Mouse (Mus musculus): ENCODE measurements around the gene Zfp503. TPM values are rescaled to one million over a fixed set of nuclear protein-coding genes. Genes with fewer than 3 reads are reported as not detected.

Gene Zfp503
- 5.1 and 7.2 TPM in 2 replicates for polyA plus RNA-seq (2015; fragmentation: Nextera tagmentation; extraction: Ambion mirVana)

DNA sequence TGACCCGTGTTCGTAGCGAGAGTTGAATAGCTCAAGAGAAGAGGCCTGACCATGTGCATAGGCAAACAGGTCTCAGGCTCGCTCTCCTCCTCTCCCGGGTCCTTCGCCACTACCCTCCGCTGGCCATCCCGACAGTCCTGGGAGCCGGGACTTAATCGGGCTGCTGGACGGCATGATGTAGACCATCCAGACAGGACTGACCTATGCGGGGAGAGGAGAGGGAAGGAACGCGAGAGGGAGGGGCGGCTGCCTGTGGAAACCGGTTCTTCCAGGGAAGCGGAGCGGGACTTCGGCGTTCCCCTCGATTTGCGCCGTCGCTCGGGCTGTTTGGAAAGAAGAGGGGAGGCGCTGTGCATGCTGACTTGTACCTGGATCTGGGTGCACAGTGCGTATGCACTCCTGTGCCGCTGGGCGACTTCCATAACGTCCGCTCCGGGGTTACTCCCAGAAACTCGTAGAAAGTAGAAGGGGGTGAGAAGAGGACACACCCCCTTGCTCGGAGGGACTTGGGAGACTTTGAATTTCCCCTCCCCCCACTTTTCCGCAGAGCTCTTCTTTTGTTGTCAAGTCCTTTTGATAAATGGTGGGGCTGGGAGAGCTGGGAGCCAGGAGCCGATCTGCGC lies at the start of gene Zfp503:
TSS of gene Zfp503 (minus strand) at position 311 of the 623 bp plus-strand sequence.
- Histone ChIP-seq H3K27me3 (replicated peaks; ENCODE audit: control insufficient read depth, insufficient read depth, low read length) (no peaks in the 10 kb centered on the region), H3K4me2 (ENCODE audit: low read depth, low read length) (peak within 1 kb of the TSS; percentile 94), H3K27ac (ENCODE audit: low read length) (peak within 1 kb of the TSS; percentile 99), H3K4me3 (ENCODE audit: low read length) (peak within 1 kb of the TSS; percentile 89), H3K36me3 (ENCODE audit: control insufficient read depth, insufficient read depth, low read length) (no peaks in the 10 kb centered on the region; the same call in 1 of the 2 replicates), H3K9ac (ENCODE audit: low read depth, low read length) (peak within 1 kb of the TSS; percentile 70), H3K4me1 (ENCODE audit: control insufficient read depth, insufficient read depth, low read length) (peaks cover 22% of the 10 kb centered on the region), H3K9me3 (ENCODE audit: control insufficient read depth, low read length) (no peaks in the 10 kb centered on the region)
- WGBS: under 1% methylated on average over 37 of the region's 37 CpGs
- ATAC-seq: peak; percentile 12

DNA sequence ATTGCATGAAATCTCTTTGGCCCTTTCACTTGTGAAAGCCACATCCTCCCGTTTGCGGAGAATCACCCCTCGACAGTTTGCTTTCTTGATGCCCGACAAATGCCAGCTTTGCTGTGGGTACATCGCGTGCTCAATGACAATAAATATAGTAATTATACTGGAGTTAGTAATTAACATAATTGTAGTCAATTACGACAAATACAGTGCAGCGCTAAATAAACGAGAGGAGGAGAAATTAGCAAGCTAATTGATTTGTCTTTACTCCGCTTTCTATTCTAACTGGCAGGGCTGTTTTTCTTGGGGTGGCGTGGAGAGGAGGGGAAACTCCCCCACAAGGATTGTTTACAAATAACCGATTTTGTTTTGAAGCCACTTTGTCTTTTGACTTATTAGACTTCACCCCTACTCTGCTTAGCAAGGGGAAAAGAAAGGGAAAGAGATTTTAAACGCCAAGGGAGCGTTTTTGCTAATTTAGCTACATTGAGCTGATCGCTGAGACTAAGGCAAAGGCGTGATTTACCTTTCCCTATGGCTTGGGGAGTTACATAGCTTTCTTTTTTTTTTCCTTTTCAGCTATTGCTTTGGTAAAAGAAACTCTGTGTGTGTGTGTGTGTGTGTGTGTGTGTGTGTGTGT lies 48.2 kb upstream of the Zfp503 start:
- Histone ChIP-seq H3K4me3 (ENCODE audit: low read length) (no peak overlapping the region), H3K4me1 (ENCODE audit: control insufficient read depth, insufficient read depth, low read length) (peaks cover 10% of the 10 kb centered on the region), H3K4me2 (ENCODE audit: low read depth, low read length) (no peak overlapping the region), H3K36me3 (ENCODE audit: control insufficient read depth, insufficient read depth, low read length) (no peaks in the 10 kb centered on the region), H3K9ac (ENCODE audit: low read depth, low read length) (no peak overlapping the region), H3K27ac (ENCODE audit: low read length) (no peak overlapping the region), H3K27me3 (replicated peaks; ENCODE audit: control insufficient read depth, insufficient read depth, low read length) (no peaks in the 10 kb centered on the region), H3K9me3 (ENCODE audit: control insufficient read depth, low read length) (no peaks in the 10 kb centered on the region)
- 68% methylated on average over 16 of the region's 16 CpGs for WGBS
- ATAC-seq: no peak

DNA sequence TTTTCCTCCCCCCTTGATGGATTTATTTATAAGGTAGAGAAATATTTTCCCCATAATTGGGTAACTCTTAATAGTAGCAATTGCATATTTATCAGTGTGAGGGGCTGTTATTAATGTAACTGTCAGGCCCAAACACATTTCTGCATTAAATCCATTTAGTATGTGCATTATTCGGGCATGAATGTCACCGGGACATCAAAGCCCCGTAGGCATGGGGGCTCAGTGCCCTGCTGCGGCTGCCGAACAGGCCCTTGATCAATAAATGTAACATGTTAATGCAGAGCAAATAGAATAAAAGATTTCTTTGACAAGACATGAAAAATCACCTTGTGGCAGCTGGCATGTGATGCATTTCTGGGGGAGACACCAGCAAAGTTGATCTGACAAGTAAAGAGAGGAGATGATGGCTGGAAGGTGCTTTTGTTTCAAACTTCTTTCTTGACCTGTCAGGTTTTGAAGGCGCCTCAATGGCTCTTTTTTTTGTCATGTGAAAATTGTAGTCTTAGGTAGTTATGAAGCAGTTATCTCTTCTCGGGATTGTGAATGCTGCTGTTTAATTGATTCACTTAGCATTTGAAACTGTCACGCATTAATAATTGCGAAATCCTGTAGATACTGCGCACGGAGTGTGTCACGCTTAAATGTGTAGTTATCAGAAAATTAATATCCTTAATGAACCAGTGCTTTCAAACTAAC lies 47.5 kb upstream of the Zfp503 start:
- 73% methylated on average over 12 of the region's 12 CpGs for WGBS
- no peak for ATAC-seq

DNA sequence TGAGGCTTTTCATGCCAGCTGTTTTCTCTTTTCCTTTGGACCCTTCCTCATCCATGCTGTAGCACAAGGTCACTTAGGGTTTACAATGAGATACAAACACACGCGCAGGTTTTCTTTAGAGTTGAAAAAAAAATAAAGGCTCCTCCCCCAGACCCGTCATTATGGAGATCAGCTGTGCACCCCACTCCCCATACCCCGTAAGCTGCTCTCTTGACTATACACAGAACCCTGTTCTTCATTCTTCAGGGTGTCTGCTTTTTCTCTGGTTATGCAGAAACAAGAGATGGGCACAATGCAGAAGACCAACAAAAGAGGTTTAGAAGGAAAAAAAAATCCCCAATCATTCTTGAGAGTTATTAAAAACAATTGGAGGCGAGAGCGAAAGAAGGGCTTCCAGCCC lies 46.9 kb upstream of the Zfp503 start:
- Histone ChIP-seq H3K27me3 (replicated peaks; ENCODE audit: control insufficient read depth, insufficient read depth, low read length) (no peaks in the 10 kb centered on the region), H3K4me2 (ENCODE audit: low read depth, low read length) (no peak overlapping the region), H3K9ac (ENCODE audit: low read depth, low read length) (no peak overlapping the region), H3K36me3 (ENCODE audit: control insufficient read depth, insufficient read depth, low read length) (no peaks in the 10 kb centered on the region), H3K4me3 (ENCODE audit: low read length) (no peak overlapping the region), H3K9me3 (ENCODE audit: control insufficient read depth, low read length) (no peaks in the 10 kb centered on the region), H3K4me1 (ENCODE audit: control insufficient read depth, insufficient read depth, low read length) (peaks cover 10% of the 10 kb centered on the region), H3K27ac (ENCODE audit: low read length) (no peak overlapping the region)
- WGBS: 48% methylated on average over 6 of the region's 6 CpGs
- ATAC-seq: 0 out of 2 replicates have a peak, but pooled peaks have one; percentile 5

More for the DNA sequence above, 47.5 kb upstream of the Zfp503 start:
- no peaks in the 10 kb centered on the region for H3K27me3 ChIP-seq (replicated peaks; ENCODE audit: control insufficient read depth, insufficient read depth, low read length)
- no peak overlapping the region for H3K4me3 ChIP-seq (ENCODE audit: low read length)
- H3K4me1 ChIP-seq (ENCODE audit: control insufficient read depth, insufficient read depth, low read length): peaks cover 10% of the 10 kb centered on the region
- no peaks in the 10 kb centered on the region for H3K36me3 ChIP-seq (ENCODE audit: control insufficient read depth, insufficient read depth, low read length)
- H3K27ac ChIP-seq (ENCODE audit: low read length): no peak overlapping the region
- H3K9me3 ChIP-seq (ENCODE audit: control insufficient read depth, low read length): no peaks in the 10 kb centered on the region
- H3K9ac ChIP-seq (ENCODE audit: low read depth, low read length): no peak overlapping the region
- no peak overlapping the region for H3K4me2 ChIP-seq (ENCODE audit: low read depth, low read length)

DNA sequence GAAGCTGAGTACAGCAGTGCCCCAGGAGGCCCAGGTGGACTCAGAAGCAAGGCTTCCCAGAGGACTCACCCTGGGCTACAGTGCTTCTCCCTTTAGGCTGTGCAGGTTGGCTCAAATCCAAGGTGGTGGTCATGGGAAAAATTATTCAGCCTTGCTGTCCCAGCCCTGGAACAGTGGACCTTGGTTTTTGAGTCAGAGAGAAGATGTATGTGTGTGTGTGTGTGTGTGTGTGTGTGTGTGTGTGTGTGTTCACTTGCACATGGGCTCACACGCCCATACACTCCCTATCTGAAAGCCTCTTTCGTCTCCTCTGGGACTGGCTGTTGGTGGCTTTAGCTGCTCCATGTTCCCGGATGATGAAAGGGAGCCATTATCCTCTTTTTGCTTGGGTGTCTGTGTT lies 46.5 kb upstream of the Zfp503 start:
- peak; percentile 87 for ATAC-seq
- no peaks in the 10 kb centered on the region for H3K27me3 ChIP-seq (replicated peaks; ENCODE audit: control insufficient read depth, insufficient read depth, low read length)
- no peaks in the 10 kb centered on the region for H3K9me3 ChIP-seq (ENCODE audit: control insufficient read depth, low read length)
- no peak overlapping the region for H3K4me2 ChIP-seq (ENCODE audit: low read depth, low read length)
- H3K9ac ChIP-seq (ENCODE audit: low read depth, low read length): no peak overlapping the region
- no peak overlapping the region for H3K4me3 ChIP-seq (ENCODE audit: low read length)
- H3K4me1 ChIP-seq (ENCODE audit: control insufficient read depth, insufficient read depth, low read length): peaks cover 10% of the 10 kb centered on the region
- 0 out of 2 replicates have a peak overlapping the region, but pooled peaks have one; percentile 27 for H3K27ac ChIP-seq (ENCODE audit: low read length)
- H3K36me3 ChIP-seq (ENCODE audit: control insufficient read depth, insufficient read depth, low read length): no peaks in the 10 kb centered on the region
- WGBS: 41% methylated on average over 3 of the region's 3 CpGs

DNA sequence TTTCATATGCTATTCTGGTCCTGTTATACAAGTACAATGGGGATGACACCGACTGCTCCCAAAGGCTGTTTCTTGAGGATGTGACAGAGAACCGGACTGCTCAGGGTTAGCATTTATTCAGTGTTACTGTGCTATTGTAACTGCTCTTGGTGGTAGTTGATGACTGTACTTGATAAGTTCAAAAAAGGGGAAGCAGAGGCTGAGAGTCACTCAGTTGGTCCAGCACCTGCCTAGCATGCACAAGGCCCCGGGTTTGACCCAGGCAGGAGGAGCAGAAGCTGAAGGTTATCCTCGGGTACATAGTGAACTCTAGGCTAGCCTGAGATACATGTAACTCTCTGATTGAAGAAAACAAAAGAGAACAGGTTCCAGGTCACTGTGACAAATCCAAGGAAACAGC lies 34.1 kb upstream of the Zfp503 start:
- no peak overlapping the region for H3K4me3 ChIP-seq (ENCODE audit: low read length)
- H3K36me3 ChIP-seq (ENCODE audit: control insufficient read depth, insufficient read depth, low read length): no peaks in the 10 kb centered on the region
- no peak overlapping the region for H3K4me2 ChIP-seq (ENCODE audit: low read depth, low read length)
- H3K9ac ChIP-seq (ENCODE audit: low read depth, low read length): no peak overlapping the region
- no peak overlapping the region for H3K27ac ChIP-seq (ENCODE audit: low read length)
- H3K9me3 ChIP-seq (ENCODE audit: control insufficient read depth, low read length): no peaks in the 10 kb centered on the region
- WGBS: 83% methylated on average over 4 of the region's 4 CpGs
- ATAC-seq: no peak
- peaks cover 17% of the 10 kb centered on the region for H3K4me1 ChIP-seq (ENCODE audit: control insufficient read depth, insufficient read depth, low read length)
- no peaks in the 10 kb centered on the region for H3K27me3 ChIP-seq (replicated peaks; ENCODE audit: control insufficient read depth, insufficient read depth, low read length)

DNA sequence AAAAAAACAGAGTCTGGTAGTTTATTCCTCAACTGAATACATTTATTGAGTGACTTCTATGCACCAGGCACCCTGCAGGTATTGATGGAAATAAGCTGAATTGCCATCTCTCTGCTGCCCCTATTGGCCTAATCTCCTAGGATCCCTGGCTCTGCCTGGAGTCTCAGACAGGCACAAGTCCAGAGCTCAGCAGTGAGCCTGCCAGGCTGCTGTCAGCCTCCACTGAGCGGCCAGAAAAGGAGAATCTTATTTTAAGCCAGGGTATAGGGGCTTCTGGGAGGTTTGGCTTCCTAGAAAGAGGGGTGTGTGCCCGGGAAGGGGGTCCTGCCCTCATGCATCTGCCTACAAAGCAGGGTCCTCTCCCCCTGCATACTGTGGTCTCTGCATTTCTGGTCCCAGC lies 31.5 kb upstream of the Zfp503 start:
- 0 out of 2 replicates have a peak overlapping the region, but pooled peaks have one; percentile 24 for H3K9ac ChIP-seq (ENCODE audit: low read depth, low read length)
- peak overlapping the region; percentile 41; the same call in 1 of the 2 replicates for H3K27ac ChIP-seq (ENCODE audit: low read length)
- H3K27me3 ChIP-seq (replicated peaks; ENCODE audit: control insufficient read depth, insufficient read depth, low read length): no peaks in the 10 kb centered on the region
- no peak overlapping the region for H3K4me3 ChIP-seq (ENCODE audit: low read length)
- no peaks in the 10 kb centered on the region for H3K36me3 ChIP-seq (ENCODE audit: control insufficient read depth, insufficient read depth, low read length)
- ATAC-seq: peak; percentile 40; the same call in 1 of the 2 replicates
- H3K4me2 ChIP-seq (ENCODE audit: low read depth, low read length): no peak overlapping the region
- WGBS: 25% methylated on average over 2 of the region's 2 CpGs
- no peaks in the 10 kb centered on the region for H3K9me3 ChIP-seq (ENCODE audit: control insufficient read depth, low read length)
- H3K4me1 ChIP-seq (ENCODE audit: control insufficient read depth, insufficient read depth, low read length): peaks cover 17% of the 10 kb centered on the region

DNA sequence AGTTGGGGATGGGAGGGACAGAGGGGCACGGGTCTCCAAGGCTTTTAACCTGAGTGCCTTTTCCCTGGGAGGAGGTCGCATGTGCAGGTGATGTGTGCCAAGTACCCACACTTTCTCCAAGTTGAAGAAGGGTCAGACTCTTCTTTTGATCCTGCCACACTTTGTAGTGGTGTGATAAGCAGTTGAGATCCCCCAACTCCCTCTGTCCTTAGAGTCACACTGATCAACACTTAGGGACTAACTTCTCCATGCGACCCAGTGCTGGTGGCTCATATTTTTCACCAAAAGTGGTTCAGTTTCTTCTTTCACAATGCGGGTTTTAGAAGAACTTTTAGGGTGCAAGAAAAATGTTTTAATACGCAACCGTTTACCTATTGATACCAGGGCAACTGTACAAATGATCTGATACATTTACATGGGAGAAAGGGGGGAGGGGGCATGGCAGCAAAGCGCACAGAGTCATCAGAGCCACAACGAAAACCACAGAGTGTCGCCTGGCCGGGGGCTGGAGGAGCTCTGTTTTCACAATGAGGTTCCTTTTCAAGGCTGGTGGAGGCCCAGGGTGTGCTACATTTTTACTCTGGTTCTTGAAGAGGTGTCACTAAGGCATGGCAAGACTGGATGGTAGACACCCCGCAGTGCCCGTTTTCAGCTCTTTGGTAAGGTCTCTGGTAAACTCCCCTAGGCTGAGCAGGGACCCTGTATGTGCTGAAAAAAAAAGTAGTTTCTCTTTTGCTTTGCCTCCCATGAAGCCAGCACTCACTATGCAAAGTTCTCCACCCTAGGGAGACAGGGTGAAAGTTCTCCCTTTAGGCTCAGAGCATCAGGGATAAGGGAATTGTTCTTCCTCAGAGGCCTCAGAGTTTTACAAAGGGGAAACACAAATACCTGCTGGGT lies 30.8 kb upstream of the Zfp503 start:
- H3K36me3 ChIP-seq (ENCODE audit: control insufficient read depth, insufficient read depth, low read length): no peaks in the 10 kb centered on the region
- peak; percentile 8; the same call in 1 of the 2 replicates for ATAC-seq
- peak overlapping the region; percentile 93 for H3K4me2 ChIP-seq (ENCODE audit: low read depth, low read length)
- peak overlapping the region; percentile 77 for H3K9ac ChIP-seq (ENCODE audit: low read depth, low read length)
- H3K9me3 ChIP-seq (ENCODE audit: control insufficient read depth, low read length): no peaks in the 10 kb centered on the region
- H3K4me1 ChIP-seq (ENCODE audit: control insufficient read depth, insufficient read depth, low read length): peaks cover 17% of the 10 kb centered on the region
- H3K27me3 ChIP-seq (replicated peaks; ENCODE audit: control insufficient read depth, insufficient read depth, low read length): no peaks in the 10 kb centered on the region
- H3K4me3 ChIP-seq (ENCODE audit: low read length): peak overlapping the region; percentile 54
- WGBS: 54% methylated on average over 12 of the region's 12 CpGs
- H3K27ac ChIP-seq (ENCODE audit: low read length): no peak overlapping the region
